Mouse (Mus musculus): ENCODE measurements around the gene Nrg4. TPM values are rescaled to one million over a fixed set of nuclear protein-coding genes. Genes with fewer than 3 reads are reported as not detected.

Nrg4 gene
- total and polyA plus RNA-seq, 3 experiments: 0.81 to 1.7 (median 1.2) TPM

DNA sequence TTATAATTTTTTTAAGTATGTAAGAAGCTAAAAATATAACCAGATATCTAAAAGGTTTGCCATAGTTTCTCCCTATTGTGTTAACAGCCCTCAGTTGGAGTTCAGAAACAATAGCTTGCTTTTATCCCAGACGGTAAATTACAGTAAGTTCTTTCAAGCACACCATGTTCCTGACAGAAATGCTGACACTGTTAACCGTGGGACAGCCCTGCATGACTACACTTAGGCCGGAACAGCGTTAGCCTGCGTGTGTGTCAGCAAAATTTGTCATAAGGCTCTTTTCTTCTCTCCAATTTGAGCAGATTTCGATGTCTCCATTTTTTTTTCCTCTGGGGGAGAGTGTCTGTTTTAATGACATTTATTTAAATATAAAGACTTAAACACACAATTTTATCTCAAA, 66.9 kb downstream of the Nrg4 start:
- Histone ChIP-seq H3K4me2 (ENCODE audit: insufficient read depth, low read depth, poor library complexity, severe bottlenecking) (no peak overlapping the region), H3K79me2 (replicated peaks; ENCODE audit: control insufficient read depth, extremely low read depth, insufficient read depth, poor library complexity, severe bottlenecking) (no peaks in the 10 kb centered on the region), H3K4me1 (ENCODE audit: control insufficient read depth in 1 of 2, insufficient read depth in 2 of 2) (peaks cover 0 to 2% of the 10 kb centered on the region in 2 experiments; a peak in 1 of 4 replicates), H3K36me3 (replicated peaks in 1 of 2; ENCODE audit: control insufficient read depth in 1 of 2, insufficient read depth in 1 of 2, low read length in 1 of 2) (no peaks in the 10 kb centered on the region), H3K9ac (ENCODE audit: insufficient read depth, low read depth) (no peak overlapping the region), H3K27me3 (replicated peaks) (no peaks in the 10 kb centered on the region), H3K9me3 (replicated peaks; ENCODE audit: low read length) (no peaks in the 10 kb centered on the region), H3K27ac (ENCODE audit: insufficient read depth, low read depth) (no peak overlapping the region), H3K4me3 (replicated peaks in 1 of 3; ENCODE audit: low read depth in 2 of 3, low read length in 2 of 3, poor library complexity in 1 of 3) (no peak overlapping the region)
- dilution Hi-C loops (cut with MboI; ENCODE audit: extremely low pct_ligation_motif_present, extremely low pct_unique_long_range_greater_than_20kb, low sequenced_read_pairs): no loop called here
- DNase-seq (ENCODE audit: extremely low read depth): no peak
- in situ Hi-C loops (cut with MboI; ENCODE audit: low pct_ligation_motif_present, low pct_unique_long_range_greater_than_20kb, low sequenced_read_pairs): no loop called here
- TF ChIP-seq HCFC1 (IDR thresholded peaks at IDR 0.05; ENCODE audit: low read depth, low read length) (no peak), POLR2AphosphoS2 (IDR thresholded peaks at IDR 0.05; ENCODE audit: low read depth, low read length) (no peak), USF1 (IDR thresholded peaks at IDR 0.05; ENCODE audit: low read depth, low read length) (no peak), ELF1 (IDR thresholded peaks at IDR 0.05; ENCODE audit: low read depth, low read length) (no peak), E2F4 (IDR thresholded peaks at IDR 0.05; ENCODE audit: insufficient replicate concordance, low read depth, low read length) (no peak), CHD2 (IDR thresholded peaks at IDR 0.05; ENCODE audit: low read length) (no peak), BHLHE40 (IDR thresholded peaks at IDR 0.05; ENCODE audit: low read depth, low read length) (no peak), MYC (IDR thresholded peaks at IDR 0.05; ENCODE audit: low read depth, low read length) (no peak), UBTF (IDR thresholded peaks at IDR 0.05; ENCODE audit: low read depth, low read length) (no peak)

- no peak for DNase-seq (ENCODE audit: extremely low read depth)
- dilution Hi-C loops (cut with MboI; ENCODE audit: extremely low pct_ligation_motif_present, extremely low pct_unique_long_range_greater_than_20kb, low sequenced_read_pairs): no loop called here
- H3K4me3 ChIP-seq (replicated peaks in 1 of 3; ENCODE audit: low read depth in 2 of 3, low read length in 2 of 3, poor library complexity in 1 of 3): no peak overlapping the region
- H3K36me3 ChIP-seq (replicated peaks in 1 of 2; ENCODE audit: control insufficient read depth in 1 of 2, insufficient read depth in 1 of 2, low read length in 1 of 2): no peaks in the 10 kb centered on the region
- H3K9ac ChIP-seq (ENCODE audit: insufficient read depth, low read depth): no peak overlapping the region
- no peak overlapping the region for H3K27ac ChIP-seq (ENCODE audit: insufficient read depth, low read depth)
- H3K27me3 ChIP-seq (replicated peaks): no peaks in the 10 kb centered on the region
- no peaks in the 10 kb centered on the region for H3K79me2 ChIP-seq (replicated peaks; ENCODE audit: control insufficient read depth, extremely low read depth, insufficient read depth, poor library complexity, severe bottlenecking)
- H3K4me1 ChIP-seq (ENCODE audit: control insufficient read depth in 1 of 2, insufficient read depth in 2 of 2): peaks cover 3 to 13% of the 10 kb centered on the region in 2 experiments; a peak in 3 of 4 replicates
- in situ Hi-C loops (cut with MboI; ENCODE audit: low pct_ligation_motif_present, low pct_unique_long_range_greater_than_20kb, low sequenced_read_pairs): no loop called here
- TF ChIP-seq MXI1 (IDR thresholded peaks at IDR 0.05; ENCODE audit: low read depth, low read length) (no peak), ZNF384 (IDR thresholded peaks at IDR 0.05; ENCODE audit: low read depth, low read length) (no peak), EP300 (IDR thresholded peaks at IDR 0.05; ENCODE audit: low read length) (no peak), POLR2A (IDR thresholded peaks at IDR 0.05; ENCODE audit: low read depth, low read length) (no peak), POLR2AphosphoS2 (IDR thresholded peaks at IDR 0.05; ENCODE audit: low read depth, low read length) (no peak), USF1 (IDR thresholded peaks at IDR 0.05; ENCODE audit: low read depth, low read length) (no peak), HCFC1 (IDR thresholded peaks at IDR 0.05; ENCODE audit: low read depth, low read length) (no peak), CHD2 (IDR thresholded peaks at IDR 0.05; ENCODE audit: low read length) (no peak), MAX (IDR thresholded peaks at IDR 0.05; ENCODE audit: low read length) (no peak), ZC3H11A (IDR thresholded peaks at IDR 0.05; ENCODE audit: low read depth, low read length) (no peak), ZMIZ1 (IDR thresholded peaks at IDR 0.05; ENCODE audit: low read depth, low read length) (no peak), RAD21 (IDR thresholded peaks at IDR 0.05; ENCODE audit: low read depth, low read length) (no peak), CHD1 (IDR thresholded peaks at IDR 0.05; ENCODE audit: low read depth, low read length) (no peak), BHLHE40 (IDR thresholded peaks at IDR 0.05; ENCODE audit: low read depth, low read length) (no peak), JUN (IDR thresholded peaks at IDR 0.05; ENCODE audit: insufficient read depth, low read depth, low read length) (no peak), MEF2A (IDR thresholded peaks at IDR 0.05; ENCODE audit: borderline replicate concordance, low read depth, low read length) (no peak)
- H3K4me2 ChIP-seq (ENCODE audit: insufficient read depth, low read depth, poor library complexity, severe bottlenecking): no peak overlapping the region
- H3K9me3 ChIP-seq (replicated peaks; ENCODE audit: low read length): no peaks in the 10 kb centered on the region
Measured at GRCm38 (mm10) chr9:55257105-55257504, 69.5 kb downstream of the Nrg4 start.
